Mouse (Mus musculus) E14TG2a.4 (cell line): ENCODE results near the gene Fam192a.

Experiments
- CTCF ChIP-seq: conservative IDR thresholded peaks from 2 replicates; pipeline ENCODE4 v1.5.1; 2014; ENCODE audit warnings: low read length
- NANOG ChIP-seq: IDR thresholded peaks from 2 replicates; pipeline ENCODE4 v1.6.1; 2014; ENCODE audit warnings: borderline replicate concordance, low read length, mixed read lengths

DNA sequence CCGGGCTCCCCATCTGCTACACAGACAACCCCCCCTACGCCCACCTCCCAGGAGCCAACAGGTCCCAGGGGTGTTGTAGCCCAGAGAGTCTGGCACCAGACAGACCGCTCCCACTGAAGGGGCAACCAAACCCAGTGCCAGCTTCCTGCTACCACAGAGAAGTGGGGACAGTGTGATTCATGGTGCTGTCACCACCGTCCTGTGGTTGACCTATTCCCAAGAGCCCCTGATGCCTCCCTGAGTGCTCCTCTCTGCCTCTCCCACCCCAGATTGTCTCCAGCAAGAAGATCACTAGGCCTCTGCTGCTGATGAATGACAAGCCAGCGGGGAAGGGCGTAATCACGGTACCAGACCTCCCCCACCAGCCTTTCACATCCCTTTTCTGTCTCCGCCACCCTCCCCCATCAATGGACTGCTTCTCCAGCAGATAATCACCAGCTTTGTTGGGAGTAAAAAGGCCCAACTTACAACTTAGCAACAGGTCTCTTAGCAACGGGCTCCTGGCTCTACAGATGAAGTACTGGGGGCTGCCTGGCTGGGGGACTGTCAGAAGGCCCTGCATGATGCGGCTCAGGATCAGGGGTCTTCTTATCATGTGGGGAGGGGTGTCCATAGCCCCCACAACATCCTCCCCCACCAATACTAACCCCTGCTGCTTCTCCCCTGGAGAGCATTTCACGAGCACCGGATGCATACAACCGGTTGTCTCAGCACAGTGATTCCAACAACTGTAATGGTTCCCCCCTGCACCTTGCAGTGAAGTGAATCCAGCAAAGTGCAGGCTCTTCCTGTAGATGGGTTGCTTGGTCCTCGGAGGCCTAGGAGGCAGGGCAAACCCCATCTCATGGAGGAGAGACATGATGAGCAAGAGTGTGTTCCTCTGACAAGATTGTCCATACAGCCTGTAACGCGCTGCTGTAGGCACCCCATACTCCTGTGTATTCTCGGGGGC is 50.0 kb downstream of the Fam192a start:
- no peak for TF ChIP-seq CTCF
- no peak for TF ChIP-seq NANOG
